Mouse (Mus musculus): ENCODE results near the gene Btbd35f24.
"Not testable (repeated sequence)": the region's sequence is repeated elsewhere in the genome, so short reads cannot be mapped to it uniquely, and the experiment has no call there.

Btbd35f24 gene

GRCm38 (mm10) chrX:3195727-3196126, at the start of gene Btbd35f24:
Gene Btbd35f24, minus strand, starts transcription at chrX:3195827.
- DNase-seq (ENCODE audit: low spot score): not testable (repeated sequence)
